Mouse (Mus musculus) liver, postnatal 0 days (tissue): ENCODE measurements around the gene Nupr1.

Experiments used
- CTCF ChIP-seq: sonication (generic); IDR thresholded peaks from 2 replicates; pipeline ENCODE4 v1.5.1; 2016; ENCODE audit warnings: antibody characterized with exemption, low read depth
- EP300 ChIP-seq: IDR thresholded peaks from 2 replicates; pipeline ENCODE4 v1.6.1; 2016; ENCODE audit warnings: antibody characterized with exemption, low read depth, mild to moderate bottlenecking

GRCm38 (mm10) chr7:126650852-126651251 lies 20.2 kb upstream of the Nupr1 start:
- TF ChIP-seq EP300 (peak; percentile 71), CTCF (no peak)
